Mouse (Mus musculus) forebrain, embryonic 10.5 days (tissue): ENCODE results near the gene Ccdc27. TPM values are rescaled to one million over a fixed set of nuclear protein-coding genes. Genes with fewer than 3 reads are reported as not detected.

Experiments used
- DNase-seq: peaks from one replicate; pipeline ENCODE4 v3.0.0-alpha.2; 2017; ENCODE audit warnings: low spot score; ENCODE audit errors: extremely low spot score
- H3K27ac ChIP-seq: fragments of 300-500 bp; sonication (generic); 2 replicates; pipeline ENCODE4 v1.5.1; 2016; ENCODE audit warnings: mild to moderate bottlenecking
- H3K27me3 ChIP-seq: fragments of 300-500 bp; sonication (generic); 2 replicates; pipeline ENCODE4 v1.6.1; 2016; ENCODE audit warnings: mild to moderate bottlenecking; ENCODE audit not compliant: poor library complexity, severe bottlenecking
- H3K36me3 ChIP-seq: fragments of 300-500 bp; sonication (generic); replicated peaks from 2 replicates; pipeline ENCODE4 v1.6.1; 2016; ENCODE audit warnings: mild to moderate bottlenecking, moderate library complexity
- H3K4me1 ChIP-seq: fragments of 300-500 bp; sonication (generic); 2 replicates; pipeline ENCODE4 v1.6.1; 2016
- H3K4me3 ChIP-seq: fragments of 300-500 bp; sonication (generic); 2 replicates; pipeline ENCODE4 v1.5.1; 2016; ENCODE audit warnings: mild to moderate bottlenecking, moderate library complexity
- H3K9me3 ChIP-seq: fragments of 300-500 bp; sonication (generic); 2 replicates; pipeline ENCODE4 v1.6.1; 2016; ENCODE audit warnings: mild to moderate bottlenecking, moderate library complexity
- WGBS: fragments of 180-500 bp; shearing (Covaris S2); methylation state at CpG from one replicate; pipeline ENCODE4 v1.1.7; 2016; 5-methylcytosine and 5-hydroxymethylcytosine counted together
- polyA plus RNA-seq: library from polyadenylated mRNA; unstranded; fragments of >200 nt; fragmentation: Nextera tagmentation; extraction: Ambion mirVana; gene quantifications from 2 replicates; pipeline ENCODE4 v1.2.1, GENCODE M21; 2016

Ccdc27 gene
- polyA plus RNA-seq, 1 experiment from 2014 or later: not detected

- Histone ChIP-seq H3K4me1 (peaks cover 32% of the 10 kb centered on the region), H3K27me3 (peaks cover 45% of the 10 kb centered on the region), H3K4me3 (0 out of 2 replicates have a peak overlapping the region, but pooled peaks have one; percentile 53), H3K27ac (no peak overlapping the region; the same call in 1 of the 2 replicates), H3K9me3 (no peaks in the 10 kb centered on the region), H3K36me3 (peaks cover 40% of the 10 kb centered on the region)
- DNase-seq: peak; percentile 25
- WGBS: 34% methylated on average over 8 of the region's 8 CpGs
These were observed 18.5 kb downstream of the Ccdc27 start for GRCm38 (mm10) chr4:154023754-154024601.

- no peak for DNase-seq
- WGBS: 45% methylated on average over 4 of the region's 4 CpGs
- peaks cover 32% of the 10 kb centered on the region for H3K4me1 ChIP-seq
- H3K36me3 ChIP-seq: peaks cover 51% of the 10 kb centered on the region
- no peaks in the 10 kb centered on the region for H3K9me3 ChIP-seq
- peaks cover 45% of the 10 kb centered on the region for H3K27me3 ChIP-seq
- H3K4me3 ChIP-seq: 0 out of 2 replicates have a peak overlapping the region, but pooled peaks have one; percentile 1
- peak overlapping the region; percentile 25; the same call in 1 of the 2 replicates for H3K27ac ChIP-seq
These were observed 19.6 kb downstream of the Ccdc27 start for GRCm38 (mm10) chr4:154022844-154023243.

GRCm38 (mm10) chr4:154022407-154022806, 20.1 kb downstream of the Ccdc27 start:
- peaks cover 32% of the 10 kb centered on the region for H3K4me1 ChIP-seq

GRCm38 (mm10) chr4:154021432-154021831, 21.0 kb downstream of the Ccdc27 start:
- Histone ChIP-seq H3K9me3 (no peaks in the 10 kb centered on the region), H3K4me1 (peaks cover 29% of the 10 kb centered on the region), H3K4me3 (no peak overlapping the region), H3K27ac (no peak overlapping the region), H3K27me3 (peaks cover 31% of the 10 kb centered on the region), H3K36me3 (peaks cover 65% of the 10 kb centered on the region)
- 90% methylated on average over 9 of the region's 9 CpGs for whole genome bisulfite sequencing
- no peak for DNase-seq

More at GRCm38 (mm10) chr4:154022407-154022806, 20.1 kb downstream of the Ccdc27 start:
- Histone ChIP-seq H3K36me3 (peaks cover 56% of the 10 kb centered on the region), H3K27ac (0 out of 2 replicates have a peak overlapping the region, but pooled peaks have one; percentile 25), H3K4me3 (0 out of 2 replicates have a peak overlapping the region, but pooled peaks have one; percentile 1), H3K27me3 (peaks cover 41% of the 10 kb centered on the region), H3K9me3 (no peaks in the 10 kb centered on the region)
- 82% methylated on average over 4 of the region's 4 CpGs for WGBS
- no peak for DNase-seq

GRCm38 (mm10) chr4:154019571-154019970, 22.9 kb downstream of the Ccdc27 start:
- WGBS: 79% methylated on average over 7 of the region's 7 CpGs
- Histone ChIP-seq H3K4me3 (no peak overlapping the region), H3K4me1 (peaks cover 11% of the 10 kb centered on the region), H3K27me3 (peaks cover 12% of the 10 kb centered on the region), H3K27ac (no peak overlapping the region), H3K36me3 (peaks cover 84% of the 10 kb centered on the region), H3K9me3 (no peaks in the 10 kb centered on the region)
- DNase-seq: peak; percentile 26

GRCm38 (mm10) chr4:154015476-154015875, 27.0 kb downstream of the Ccdc27 start:
- peaks cover 72% of the 10 kb centered on the region for H3K36me3 ChIP-seq
- DNase-seq: no peak
- WGBS: 93% methylated on average over 11 of the region's 11 CpGs

GRCm38 (mm10) chr4:154012132-154012882, 30.2 kb downstream of the Ccdc27 start:
- peak overlapping the region; percentile 100 for H3K4me3 ChIP-seq
- H3K36me3 ChIP-seq: peaks cover 42% of the 10 kb centered on the region
- peak; percentile 21 for DNase-seq
- peaks cover 29% of the 10 kb centered on the region for H3K4me1 ChIP-seq
- H3K27me3 ChIP-seq: no peaks in the 10 kb centered on the region
- H3K9me3 ChIP-seq: no peaks in the 10 kb centered on the region
- 4% methylated on average over 55 of the region's 55 CpGs for WGBS
- H3K27ac ChIP-seq: peak overlapping the region; percentile 92

More at GRCm38 (mm10) chr4:154015476-154015875, 27.0 kb downstream of the Ccdc27 start:
- no peak overlapping the region for H3K4me3 ChIP-seq
- no peak overlapping the region for H3K27ac ChIP-seq
- H3K9me3 ChIP-seq: no peaks in the 10 kb centered on the region
- H3K4me1 ChIP-seq: peaks cover 29% of the 10 kb centered on the region
- H3K27me3 ChIP-seq: no peaks in the 10 kb centered on the region

GRCm38 (mm10) chr4:154011646-154012089, 30.8 kb downstream of the Ccdc27 start, which contains the start of gene Lrrc47:
Lrrc47 (plus strand) TSS chr4:154011731.
- H3K4me3 ChIP-seq: peak within 1 kb of the TSS; percentile 100
- peaks cover 42% of the 10 kb centered on the region for H3K36me3 ChIP-seq
- H3K4me1 ChIP-seq: peaks cover 29% of the 10 kb centered on the region
- WGBS: under 1% methylated on average over 59 of the region's 59 CpGs
- peak; percentile 87 for DNase-seq
- H3K27me3 ChIP-seq: no peaks in the 10 kb centered on the region
- H3K9me3 ChIP-seq: no peaks in the 10 kb centered on the region
- peak within 1 kb of the TSS; percentile 92 for H3K27ac ChIP-seq

- Histone ChIP-seq H3K4me1 (peaks cover 29% of the 10 kb centered on the region), H3K9me3 (no peaks in the 10 kb centered on the region), H3K27me3 (no peaks in the 10 kb centered on the region), H3K27ac (peak overlapping the region; percentile 92), H3K36me3 (peaks cover 42% of the 10 kb centered on the region), H3K4me3 (peak overlapping the region; percentile 100)
- no peak for DNase-seq
- 26% methylated on average over 13 of the region's 13 CpGs for WGBS
These were observed 31.4 kb downstream of the Ccdc27 start for GRCm38 (mm10) chr4:154010907-154011645.

GRCm38 (mm10) chr4:154007759-154008158, 34.7 kb downstream of the Ccdc27 start:
- Histone ChIP-seq H3K36me3 (peaks cover 45% of the 10 kb centered on the region), H3K27ac (no peak overlapping the region), H3K9me3 (no peaks in the 10 kb centered on the region), H3K4me1 (peaks cover 14% of the 10 kb centered on the region), H3K27me3 (no peaks in the 10 kb centered on the region), H3K4me3 (no peak overlapping the region)
- DNase-seq: no peak
- WGBS: 87% methylated on average over 4 of the region's 4 CpGs

- 92% methylated on average over 6 of the region's 6 CpGs for WGBS
- H3K27ac ChIP-seq: no peak overlapping the region
- H3K4me1 ChIP-seq: peaks cover 6% of the 10 kb centered on the region
- no peaks in the 10 kb centered on the region for H3K27me3 ChIP-seq
- no peak overlapping the region for H3K4me3 ChIP-seq
- no peaks in the 10 kb centered on the region for H3K9me3 ChIP-seq
- no peak for DNase-seq
- peaks cover 56% of the 10 kb centered on the region for H3K36me3 ChIP-seq
These were observed 36.2 kb downstream of the Ccdc27 start for GRCm38 (mm10) chr4:154006264-154006663.

GRCm38 (mm10) chr4:154005488-154005887, 37.0 kb downstream of the Ccdc27 start:
- no peak for DNase-seq
- no peaks in the 10 kb centered on the region for H3K27me3 ChIP-seq
- H3K4me1 ChIP-seq: no peaks in the 10 kb centered on the region
- H3K9me3 ChIP-seq: no peaks in the 10 kb centered on the region
- WGBS: 91% methylated on average over 5 of the region's 5 CpGs
- H3K4me3 ChIP-seq: no peak overlapping the region
- no peak overlapping the region for H3K27ac ChIP-seq
- peaks cover 56% of the 10 kb centered on the region for H3K36me3 ChIP-seq
